Mouse (Mus musculus): ENCODE results near the gene Shisa7. TPM values are rescaled to one million over a fixed set of nuclear protein-coding genes. Genes with fewer than 3 reads are reported as not detected.

Shisa7 gene
- total and polyA plus RNA-seq, 3 experiments: 0.07 TPM; not detected in 2

- Histone ChIP-seq H3K9ac (ENCODE audit: control insufficient read depth, low read depth, low read length, poor library complexity, severe bottlenecking) (no peak overlapping the region), H3K9me3 (replicated peaks; ENCODE audit: insufficient read depth, low read length) (no peaks in the 10 kb centered on the region), H3K4me3 (ENCODE audit: control insufficient read depth in 1 of 2, insufficient read depth in 1 of 2, low read depth in 2 of 2, low read length in 2 of 2) (no peak overlapping the region), H3K27ac (ENCODE audit: control insufficient read depth, low read depth, low read length) (no peak overlapping the region), H3K79me2 (ENCODE audit: control insufficient read depth, insufficient read depth, low read length, poor library complexity) (peaks cover 24% of the 10 kb centered on the region), H3K27me3 (ENCODE audit: control insufficient read depth in 1 of 2, insufficient read depth in 2 of 2, low read length in 2 of 2) (no peaks in the 10 kb centered on the region), H3K36me3 (ENCODE audit: control insufficient read depth in 1 of 2, insufficient read depth in 2 of 2, low read length in 2 of 2) (peaks cover 9 to 10% of the 10 kb centered on the region in 2 experiments), H3K4me1 (ENCODE audit: control insufficient read depth in 1 of 2, insufficient read depth in 2 of 2, low read length in 2 of 2) (peaks cover 0 to 7% of the 10 kb centered on the region in 2 experiments; a peak in 2 of 4 replicates)
- TF ChIP-seq POLR2AphosphoS2 (IDR thresholded peaks at IDR 0.05; ENCODE audit: low read length): peak; percentile 95
- TF ChIP-seq GABPA (IDR thresholded peaks at IDR 0.05; ENCODE audit: low read depth, low read length): no peak
- TF ChIP-seq POLR2AphosphoS5 (IDR thresholded peaks at IDR 0.05; ENCODE audit: borderline replicate concordance, low read depth, low read length): peak; percentile 53; the same call in 1 of the 2 replicates
- TF ChIP-seq TCF12 (IDR thresholded peaks at IDR 0.05; ENCODE audit: low read depth, low read length): no peak
- TF ChIP-seq EP300 (IDR thresholded peaks at IDR 0.05; ENCODE audit: low read depth in 1 of 2, low read length in 2 of 2): no peak
- peak; percentile 29; the same call in 1 of the 2 replicates for TF ChIP-seq MYC (IDR thresholded peaks at IDR 0.05; ENCODE audit: low read depth, low read length)
- TF ChIP-seq TBP (IDR thresholded peaks at IDR 0.05; ENCODE audit: low read depth, low read length): no peak
- no peak for TF ChIP-seq GATA1 (IDR thresholded peaks at IDR 0.05; ENCODE audit: low read depth, low read length)
- peak; percentile 10; the same call in 1 of the 2 replicates for TF ChIP-seq RAD21 (IDR thresholded peaks at IDR 0.05; ENCODE audit: low read depth, low read length)
- TF ChIP-seq ZMIZ1 (IDR thresholded peaks at IDR 0.05; ENCODE audit: low read depth, low read length): no peak; the same call in 1 of the 2 replicates
- no peak for TF ChIP-seq MAFK (IDR thresholded peaks at IDR 0.05; ENCODE audit: borderline replicate concordance, low read depth, low read length)
- TF ChIP-seq CTCF (IDR thresholded peaks at IDR 0.05 in 2 of 3, conservative IDR thresholded peaks at IDR 0.05 in 1 of 3; ENCODE audit: control insufficient read depth in 1 of 3, insufficient read depth in 1 of 3, low read depth in 2 of 3, low read length in 3 of 3, poor library complexity in 1 of 3, severe bottlenecking in 1 of 3): peak in 2 of 3 experiments; percentile 54 to 56; a peak in 4 of 6 replicates
- no peak for TF ChIP-seq CHD1 (IDR thresholded peaks at IDR 0.05; ENCODE audit: low read depth, low read length)
- no peak for TF ChIP-seq MAZ (IDR thresholded peaks at IDR 0.05; ENCODE audit: low read depth, low read length)
- peak in 1 of 2 experiments; percentile 63; a peak in 2 of 4 replicates for TF ChIP-seq POLR2A (IDR thresholded peaks at IDR 0.05; ENCODE audit: control insufficient read depth in 1 of 2, insufficient read depth in 1 of 2, low read depth in 1 of 2, low read length in 2 of 2, poor library complexity in 1 of 2)
- TF ChIP-seq SMC3 (IDR thresholded peaks at IDR 0.05; ENCODE audit: low read depth, low read length): peak; percentile 43
- DNase-seq (ENCODE audit: low read depth, low spot score): peak; percentile 75
These were observed 48.6 kb downstream of the Shisa7 start for GRCm38 (mm10) chr7:4795767-4796433.

GRCm38 (mm10) chr7:4794631-4795168, 49.8 kb downstream of the Shisa7 start:
- Histone ChIP-seq H3K36me3 (ENCODE audit: control insufficient read depth in 1 of 2, insufficient read depth in 2 of 2, low read length in 2 of 2) (peaks cover 9 to 10% of the 10 kb centered on the region in 2 experiments), H3K4me3 (ENCODE audit: control insufficient read depth in 1 of 2, insufficient read depth in 1 of 2, low read depth in 2 of 2, low read length in 2 of 2) (peak overlapping the region; percentile 86 to 96)
- TF ChIP-seq POLR2AphosphoS5 (IDR thresholded peaks at IDR 0.05; ENCODE audit: borderline replicate concordance, low read depth, low read length) (no peak), USF2 (IDR thresholded peaks at IDR 0.05; ENCODE audit: borderline replicate concordance in 1 of 2, insufficient read depth in 1 of 2, low read depth in 1 of 2, low read length in 2 of 2) (no peak), POLR2AphosphoS2 (IDR thresholded peaks at IDR 0.05; ENCODE audit: low read length) (peak; percentile 68; the same call in 1 of the 2 replicates), MAZ (IDR thresholded peaks at IDR 0.05; ENCODE audit: low read depth, low read length) (0 out of 2 replicates have a peak, but pooled peaks have one; percentile 34), NELFE (IDR thresholded peaks at IDR 0.05; ENCODE audit: low read depth, low read length) (no peak), ZNF384 (IDR thresholded peaks at IDR 0.05; ENCODE audit: low read depth, low read length) (no peak), KAT2A (conservative IDR thresholded peaks at IDR 0.05; ENCODE audit: low read depth, low read length) (no peak), ELF1 (IDR thresholded peaks at IDR 0.05; ENCODE audit: low read depth, low read length) (no peak), RAD21 (IDR thresholded peaks at IDR 0.05; ENCODE audit: low read depth, low read length) (no peak), ETS1 (IDR thresholded peaks at IDR 0.05; ENCODE audit: low read depth, low read length) (0 out of 2 replicates have a peak, but pooled peaks have one; percentile 13), MAX (IDR thresholded peaks at IDR 0.05; ENCODE audit: low read length) (no peak), USF1 (IDR thresholded peaks at IDR 0.05; ENCODE audit: low read depth, low read length) (no peak), ZMIZ1 (IDR thresholded peaks at IDR 0.05; ENCODE audit: low read depth, low read length) (peak; percentile 61; the same call in 1 of the 2 replicates), BHLHE40 (IDR thresholded peaks at IDR 0.05; ENCODE audit: borderline replicate concordance, low read depth, low read length) (no peak), SMC3 (IDR thresholded peaks at IDR 0.05; ENCODE audit: low read depth, low read length) (no peak), POLR2A (IDR thresholded peaks at IDR 0.05; ENCODE audit: control insufficient read depth in 1 of 2, insufficient read depth in 1 of 2, low read depth in 1 of 2, low read length in 2 of 2, poor library complexity in 1 of 2) (peak in 1 of 2 experiments; percentile 45; a peak in 1 of 4 replicates), MYC (IDR thresholded peaks at IDR 0.05; ENCODE audit: low read depth, low read length) (0 out of 2 replicates have a peak, but pooled peaks have one; percentile 21), MYB (IDR thresholded peaks at IDR 0.05; ENCODE audit: low read depth, low read length) (no peak), MXI1 (IDR thresholded peaks at IDR 0.05; ENCODE audit: low read depth, low read length) (no peak), EP300 (IDR thresholded peaks at IDR 0.05; ENCODE audit: low read depth in 1 of 2, low read length in 2 of 2) (no peak)

More at GRCm38 (mm10) chr7:4794631-4795168, 49.8 kb downstream of the Shisa7 start:
- peak; percentile 69 for DNase-seq (ENCODE audit: low read depth, low spot score)
- Histone ChIP-seq H3K79me2 (ENCODE audit: control insufficient read depth, insufficient read depth, low read length, poor library complexity) (peaks cover 24% of the 10 kb centered on the region), H3K9me3 (replicated peaks; ENCODE audit: insufficient read depth, low read length) (no peaks in the 10 kb centered on the region), H3K27ac (ENCODE audit: control insufficient read depth, low read depth, low read length) (peak overlapping the region; percentile 84), H3K27me3 (ENCODE audit: control insufficient read depth in 1 of 2, insufficient read depth in 2 of 2, low read length in 2 of 2) (no peaks in the 10 kb centered on the region), H3K9ac (ENCODE audit: control insufficient read depth, low read depth, low read length, poor library complexity, severe bottlenecking) (peak overlapping the region; percentile 93), H3K4me1 (ENCODE audit: control insufficient read depth in 1 of 2, insufficient read depth in 2 of 2, low read length in 2 of 2) (peaks cover 0 to 11% of the 10 kb centered on the region in 2 experiments; a peak in 3 of 4 replicates)
